Mouse (Mus musculus) neural tube, embryonic 11.5 days (tissue): ENCODE data around the gene Ccdc113. TPM values are rescaled to one million over a fixed set of nuclear protein-coding genes. Genes with fewer than 3 reads are reported as not detected.

Source experiments
- ATAC-seq: fragments of 200-750 bp; cut with Nextera tagmentation; 2 replicates; pipeline ENCODE4 v1.8.0; 2017; ENCODE audit warnings: moderate number of reproducible peaks, mild to moderate bottlenecking, moderate TSS enrichment, moderate library complexity; ENCODE audit not compliant: insufficient read depth, low FRiP score, low TSS enrichment
- DNase-seq: peaks from one replicate; pipeline ENCODE4 v3.0.0-alpha.2; 2015; ENCODE audit warnings: low spot score
- H3K27ac ChIP-seq: fragments of 300-500 bp; sonication (generic); 2 replicates; pipeline ENCODE4 v1.5.1; 2014; ENCODE audit warnings: low read depth, mild to moderate bottlenecking, low read length
- H3K27me3 ChIP-seq: fragments of 300-500 bp; sonication (generic); 2 replicates; pipeline ENCODE4 v1.6.1; 2014; ENCODE audit warnings: mild to moderate bottlenecking, low read length, mixed read lengths; ENCODE audit not compliant: control insufficient read depth, insufficient read depth
- H3K36me3 ChIP-seq: fragments of 300-500 bp; sonication (generic); 2 replicates; pipeline ENCODE4 v1.6.1; 2014; ENCODE audit warnings: mild to moderate bottlenecking, low read length, moderate library complexity, mixed read lengths; ENCODE audit not compliant: control insufficient read depth, insufficient read depth
- H3K4me1 ChIP-seq: fragments of 300-500 bp; sonication (generic); 2 replicates; pipeline ENCODE4 v1.6.1; 2014; ENCODE audit warnings: low read length, mixed read lengths; ENCODE audit not compliant: control insufficient read depth, insufficient read depth
- H3K4me2 ChIP-seq: fragments of 300-500 bp; sonication (generic); 2 replicates; pipeline ENCODE4 v1.6.1; 2014; ENCODE audit warnings: low read depth, mild to moderate bottlenecking, moderate library complexity
- H3K4me3 ChIP-seq: fragments of 300-500 bp; sonication (generic); 2 replicates; pipeline ENCODE4 v1.5.1; 2014; ENCODE audit warnings: low read depth, low read length
- H3K9ac ChIP-seq: fragments of 300-500 bp; sonication (generic); 2 replicates; pipeline ENCODE4 v1.6.1; 2014; ENCODE audit warnings: mild to moderate bottlenecking, low read length
- H3K9me3 ChIP-seq: fragments of 300-500 bp; sonication (generic); 2 replicates; pipeline ENCODE4 v1.6.1; 2016; ENCODE audit warnings: low read length; ENCODE audit not compliant: control insufficient read depth
- WGBS: fragments of 180-500 bp; shearing (Covaris S2); extraction: QIAGEN DNeasy Blood & Tissue Kit; methylation state at CpG from one replicate; pipeline ENCODE4 v1.1.7; 2014; 5-methylcytosine and 5-hydroxymethylcytosine counted together
- polyA plus RNA-seq: library from polyadenylated mRNA; unstranded; fragments of >200 nt; fragmentation: Nextera tagmentation; extraction: Ambion mirVana; gene quantifications from 2 replicates; pipeline ENCODE4 v1.2.1, GENCODE M21; 2014

Gene Ccdc113
- polyA plus RNA-seq, 1 experiment from 2014 or later = 0.17 TPM

DNA sequence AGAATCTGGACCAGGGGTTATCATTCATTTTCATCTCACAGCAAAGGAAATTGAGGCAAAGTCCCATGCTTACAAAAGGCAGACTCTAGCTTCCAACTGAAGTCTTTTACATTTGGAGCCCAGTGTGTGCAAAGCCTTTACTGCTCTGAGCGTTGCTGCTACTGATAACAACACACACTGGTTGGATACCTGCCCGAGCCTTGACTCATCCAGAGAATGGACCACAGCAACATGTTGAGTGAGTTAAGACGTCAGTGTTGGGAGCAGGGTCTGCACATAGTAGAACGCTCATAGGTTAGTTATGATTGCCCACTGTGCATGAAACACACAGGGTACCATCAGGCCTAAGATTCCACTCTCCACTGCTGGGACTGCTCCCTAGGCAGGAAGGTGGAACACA, 9.9 kb upstream of the Ccdc113 start:
- H3K36me3 ChIP-seq = no peaks in the 10 kb centered on the region
- WGBS = 92% methylated on average over 4 of the region's 4 CpGs
- no peaks in the 10 kb centered on the region for H3K4me1 ChIP-seq
- H3K27me3 ChIP-seq = no peaks in the 10 kb centered on the region
- no peak overlapping the region for H3K27ac ChIP-seq
- no peak overlapping the region for H3K9ac ChIP-seq
- no peaks in the 10 kb centered on the region for H3K9me3 ChIP-seq
- ATAC-seq (no peak), DNase-seq (no peak)
- no peak overlapping the region for H3K4me2 ChIP-seq
- H3K4me3 ChIP-seq = no peak overlapping the region

DNA sequence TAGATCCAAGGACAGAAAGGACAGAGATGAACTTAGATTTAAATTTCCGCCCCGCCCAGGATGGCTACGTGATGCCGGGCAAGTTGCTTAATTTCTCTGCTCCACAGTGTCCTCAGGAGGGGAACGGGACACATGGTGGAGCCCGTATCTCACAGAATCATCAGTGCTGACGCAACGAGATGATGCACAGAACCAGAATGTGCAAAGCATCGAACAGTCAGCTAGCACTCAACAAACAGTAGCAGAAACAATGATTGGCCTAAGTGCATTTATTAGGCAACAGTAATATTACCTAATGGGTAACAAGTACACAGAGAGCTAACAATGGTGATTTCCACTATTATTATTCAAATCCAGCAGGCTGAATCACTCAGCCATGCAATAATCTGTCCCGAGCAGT, 5.7 kb upstream of the Ccdc113 start:
- no peak overlapping the region for H3K4me3 ChIP-seq
- DNase-seq (no peak), ATAC-seq (no peak)
- H3K9ac ChIP-seq = no peak overlapping the region
- 85% methylated on average over 10 of the region's 10 CpGs for WGBS
- H3K36me3 ChIP-seq = no peaks in the 10 kb centered on the region
- no peaks in the 10 kb centered on the region for H3K4me1 ChIP-seq
- no peak overlapping the region for H3K4me2 ChIP-seq
- H3K9me3 ChIP-seq = no peaks in the 10 kb centered on the region
- no peaks in the 10 kb centered on the region for H3K27me3 ChIP-seq
- no peak overlapping the region for H3K27ac ChIP-seq

DNA sequence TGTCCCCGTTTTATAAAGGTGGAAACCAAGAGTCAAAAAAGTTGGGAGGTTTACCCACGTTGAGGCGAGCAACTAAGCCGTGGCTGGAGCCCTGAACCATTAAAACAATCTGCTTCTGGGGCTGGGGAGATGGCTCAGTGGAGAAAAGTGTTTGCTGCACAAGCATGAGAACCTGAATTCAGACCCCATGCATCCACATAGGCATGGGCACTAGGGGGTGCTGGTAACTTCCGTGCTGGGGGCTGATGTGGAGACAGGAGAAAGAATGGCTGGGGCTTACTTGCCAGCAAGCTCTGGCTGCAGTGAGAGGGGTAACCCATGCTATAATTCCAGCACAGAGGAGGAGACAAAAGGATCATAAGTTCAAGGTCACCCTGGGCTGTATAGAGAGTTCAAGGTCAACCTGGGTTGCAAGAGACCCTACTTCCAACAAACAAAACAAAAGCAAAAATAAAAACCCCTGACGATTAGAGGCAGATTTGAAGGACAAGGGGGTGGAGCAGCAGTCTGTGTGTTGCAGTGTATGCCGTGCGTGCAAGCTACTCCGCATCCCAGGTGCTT, 5.1 kb upstream of the Ccdc113 start:
- no peak overlapping the region for H3K4me3 ChIP-seq
- H3K4me2 ChIP-seq = no peak overlapping the region
- no peak overlapping the region for H3K27ac ChIP-seq
- WGBS = 71% methylated on average over 9 of the region's 9 CpGs
- DNase-seq (no peak), ATAC-seq (no peak)
- no peaks in the 10 kb centered on the region for H3K9me3 ChIP-seq
- H3K27me3 ChIP-seq = no peaks in the 10 kb centered on the region
- H3K4me1 ChIP-seq = no peaks in the 10 kb centered on the region
- no peaks in the 10 kb centered on the region for H3K36me3 ChIP-seq
- H3K9ac ChIP-seq = no peak overlapping the region

DNA sequence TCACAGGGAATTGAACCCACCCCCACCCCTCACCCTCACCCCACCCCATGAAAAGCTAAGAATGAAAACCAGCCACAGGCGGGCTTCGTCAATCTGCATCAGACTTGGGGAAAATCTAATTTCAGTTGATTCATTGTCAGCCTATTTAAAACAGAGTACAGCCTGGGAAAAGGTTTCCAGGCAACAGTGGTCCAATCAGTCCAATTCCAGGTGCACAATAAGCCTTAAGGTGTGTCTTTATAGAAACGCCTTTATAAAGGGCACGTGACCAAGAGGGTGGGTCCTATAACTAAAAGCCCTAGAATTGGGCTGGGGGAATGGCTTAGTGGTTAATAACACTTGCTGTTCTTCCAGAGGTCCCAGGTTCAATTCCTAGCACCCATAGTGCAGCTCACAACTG, 1.7 kb upstream of the Ccdc113 start:
- Histone ChIP-seq H3K27ac (no peak overlapping the region), H3K4me2 (no peak overlapping the region), H3K4me1 (no peaks in the 10 kb centered on the region), H3K9me3 (no peaks in the 10 kb centered on the region), H3K36me3 (no peaks in the 10 kb centered on the region), H3K27me3 (no peaks in the 10 kb centered on the region), H3K9ac (no peak overlapping the region), H3K4me3 (no peak overlapping the region)
- WGBS = 74% methylated on average over 4 of the region's 4 CpGs
- DNase-seq = no peak
- no peak for ATAC-seq

DNA sequence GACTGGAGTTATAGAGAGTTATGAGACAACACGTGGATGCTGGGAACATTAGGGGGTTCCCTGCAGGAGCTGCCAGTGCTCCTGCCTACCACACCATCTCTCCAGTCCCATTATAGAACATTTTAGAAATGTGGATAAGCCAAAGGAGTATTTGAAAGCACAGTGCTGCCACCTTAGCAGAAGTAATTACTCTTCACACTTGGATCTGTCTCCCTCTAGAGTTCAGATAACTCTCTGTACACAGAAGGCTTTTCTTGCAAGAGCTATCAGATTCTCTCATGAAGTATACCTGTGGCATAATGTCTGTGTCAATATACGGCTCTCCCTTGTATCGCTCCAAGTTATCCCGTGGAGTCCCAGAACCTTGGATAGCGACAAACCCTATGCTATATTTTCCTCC, 5.6 kb downstream of the Ccdc113 start:
- Histone ChIP-seq H3K4me1 (no peaks in the 10 kb centered on the region), H3K27me3 (no peaks in the 10 kb centered on the region), H3K36me3 (no peaks in the 10 kb centered on the region), H3K4me2 (no peak overlapping the region), H3K4me3 (no peak overlapping the region), H3K9me3 (no peaks in the 10 kb centered on the region), H3K9ac (no peak overlapping the region), H3K27ac (no peak overlapping the region)
- ATAC-seq = no peak
- DNase-seq = no peak
- WGBS = 81% methylated on average over 5 of the region's 5 CpGs

DNA sequence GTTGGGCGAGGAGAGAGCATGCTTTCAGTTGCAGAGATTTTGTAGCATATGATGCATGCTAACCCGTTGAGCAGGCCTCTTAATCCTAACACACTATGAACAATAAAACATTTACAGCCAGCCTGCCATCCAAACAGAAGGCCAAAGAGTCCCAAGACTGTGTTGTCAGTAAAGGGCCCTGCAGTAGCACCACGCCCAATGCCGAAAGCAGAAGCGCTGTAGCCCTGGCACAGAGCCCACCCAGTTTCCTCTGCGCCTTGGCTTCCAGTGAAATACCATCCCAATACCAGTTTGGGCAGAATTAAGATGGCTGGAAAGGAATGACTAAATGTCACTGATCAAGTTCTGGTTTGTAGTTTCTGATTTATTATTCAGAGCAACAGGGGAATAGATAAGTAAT, 8.3 kb downstream of the Ccdc113 start:
- no peaks in the 10 kb centered on the region for H3K36me3 ChIP-seq
- H3K4me1 ChIP-seq = no peaks in the 10 kb centered on the region
- H3K9me3 ChIP-seq = no peaks in the 10 kb centered on the region
- H3K27ac ChIP-seq = no peak overlapping the region
- no peak overlapping the region for H3K9ac ChIP-seq
- ATAC-seq = no peak
- H3K4me2 ChIP-seq = no peak overlapping the region
- DNase-seq = no peak
- WGBS = 94% methylated on average over 6 of the region's 6 CpGs
- no peak overlapping the region for H3K4me3 ChIP-seq
- H3K27me3 ChIP-seq = no peaks in the 10 kb centered on the region

DNA sequence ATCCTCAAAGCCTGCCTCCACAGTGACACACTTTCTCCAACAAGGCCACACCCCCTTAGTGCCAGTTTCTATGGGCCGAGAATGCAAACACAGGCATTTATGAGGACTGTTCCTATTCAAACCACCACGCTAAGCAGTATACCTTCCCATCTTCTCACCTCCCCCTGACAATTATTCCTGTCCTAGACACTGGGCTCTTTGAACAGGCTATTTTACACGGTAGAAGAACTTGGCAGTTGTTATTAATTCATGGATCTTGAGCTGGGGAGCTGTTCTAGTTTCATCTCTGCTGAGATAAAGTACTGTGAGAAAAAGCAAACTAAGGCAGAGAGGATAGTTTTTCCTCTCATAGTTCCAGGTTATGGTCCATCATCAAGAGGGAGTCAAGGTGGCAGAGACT, 9.2 kb downstream of the Ccdc113 start:
- no peaks in the 10 kb centered on the region for H3K36me3 ChIP-seq
- H3K9ac ChIP-seq = no peak overlapping the region
- DNase-seq (no peak), ATAC-seq (no peak)
- H3K4me1 ChIP-seq = no peaks in the 10 kb centered on the region
- no peak overlapping the region for H3K4me2 ChIP-seq
- WGBS = 77% methylated on average over 3 of the region's 3 CpGs
- H3K27ac ChIP-seq = no peak overlapping the region
- H3K4me3 ChIP-seq = no peak overlapping the region
- no peaks in the 10 kb centered on the region for H3K27me3 ChIP-seq
- H3K9me3 ChIP-seq = no peaks in the 10 kb centered on the region

DNA sequence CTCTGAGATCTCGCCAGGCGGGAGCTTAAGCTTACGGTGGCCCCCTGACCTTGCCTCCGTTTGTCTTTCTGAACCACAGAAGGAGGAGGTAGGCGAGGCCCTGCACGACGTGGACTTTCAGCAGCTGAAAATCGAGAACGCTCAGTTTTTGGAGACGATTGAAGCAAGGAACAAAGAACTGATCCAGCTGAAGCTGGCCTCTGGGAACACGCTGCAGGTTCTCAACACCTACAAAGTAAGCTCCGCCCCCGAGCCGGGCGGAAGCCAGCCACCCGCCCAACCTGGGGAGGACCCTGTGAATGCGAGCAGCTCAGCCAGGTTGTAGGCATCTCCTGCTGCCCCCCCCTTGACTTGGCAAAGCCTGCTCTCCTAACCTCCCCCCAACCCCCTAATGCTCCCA, 11.9 kb downstream of the Ccdc113 start:
- Histone ChIP-seq H3K9me3 (no peaks in the 10 kb centered on the region), H3K36me3 (no peaks in the 10 kb centered on the region), H3K27me3 (no peaks in the 10 kb centered on the region), H3K9ac (no peak overlapping the region), H3K27ac (no peak overlapping the region), H3K4me3 (no peak overlapping the region), H3K4me1 (no peaks in the 10 kb centered on the region), H3K4me2 (no peak overlapping the region)
- no peak for ATAC-seq
- 80% methylated on average over 17 of the region's 17 CpGs for WGBS
- DNase-seq = no peak

DNA sequence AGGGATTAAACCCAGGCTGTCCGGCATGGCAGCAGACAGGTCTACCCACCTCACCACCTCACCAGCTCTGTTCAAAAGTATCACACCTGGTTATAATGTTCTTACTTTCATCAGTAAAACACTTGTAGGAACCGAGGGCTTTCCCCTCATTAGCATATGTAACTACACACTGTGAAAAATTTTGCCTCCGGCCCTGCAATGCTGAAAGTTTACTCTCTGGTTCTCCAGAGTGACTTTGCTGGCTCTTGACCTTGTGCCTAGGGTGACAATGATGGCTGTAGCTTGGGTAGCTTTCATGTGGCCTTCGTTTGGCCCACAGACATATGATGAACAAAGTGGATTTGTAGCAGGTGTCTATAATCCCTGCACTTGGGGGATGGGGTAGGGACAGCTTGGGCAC, 13.1 kb downstream of the Ccdc113 start:
- ATAC-seq (no peak), DNase-seq (no peak)
- Histone ChIP-seq H3K4me1 (no peaks in the 10 kb centered on the region), H3K27me3 (no peaks in the 10 kb centered on the region), H3K9me3 (no peaks in the 10 kb centered on the region), H3K4me3 (no peak overlapping the region), H3K9ac (no peak overlapping the region), H3K36me3 (no peaks in the 10 kb centered on the region), H3K27ac (no peak overlapping the region), H3K4me2 (no peak overlapping the region)
- WGBS = 86% methylated on average over 4 of the region's 4 CpGs
